Comparison of ENCODE assay signal across 25 mouse cellular contexts in genomic region chr6:95179993-95180392, GRCm38 (mm10).
DNase-seq lines count a peak whose midpoint lies in the region; ATAC-seq and TF ChIP-seq lines count a peak whose summit lies in the region.
"Had no signal": no experiment of that assay in that cellular context is flagged by ENCODE, and none has a peak within 500 bp of the region (broad histone marks: within the 10 kb centered on the region; RNA-seq: fewer than 3 reads in every experiment).

No protein-coding gene starts in this region.

- no peaks in the 10 kb centered on the region for H3K9me3 ChIP-seq in lung, embryonic 14.5 days (ENCODE audit: low read depth, low read length)
- H3K9me3 ChIP-seq in stomach, embryonic 14.5 days (ENCODE audit: control insufficient read depth, low read depth, low read length), result no peaks in the 10 kb centered on the region
- no peaks in the 10 kb centered on the region for H3K9me3 ChIP-seq in hindbrain, embryonic 12.5 days (replicated peaks)
- H3K9me3 ChIP-seq in neural tube, embryonic 15.5 days (replicated peaks), result no peaks in the 10 kb centered on the region
- H3K9me3 ChIP-seq: embryonic facial prominence, embryonic 15.5 days; forebrain, embryonic 10.5 days; G1E; heart, embryonic 15.5 days had no signal

- no peak for TF ChIP-seq POLR2A in heart, adult 2 months (IDR thresholded peaks at IDR 0.05; ENCODE audit: insufficient read depth, low read depth, low read length)
- TF ChIP-seq POLR2A in lung, adult 2 months (IDR thresholded peaks at IDR 0.05; ENCODE audit: borderline replicate concordance, extremely low read depth, low read depth, low read length), result no peak

- WGBS in heart, adult 2 months, result 63% methylated on average over 2 of the region's 2 CpGs
- 18% methylated on average over 2 of the region's 2 CpGs for WGBS in lung, embryonic 14.5 days
- WGBS in lung, adult 2 months, result 29% methylated on average over 2 of the region's 2 CpGs
- 48% methylated on average over 2 of the region's 2 CpGs for WGBS in stomach, embryonic 14.5 days
- WGBS in hindbrain, embryonic 12.5 days, result 76% methylated on average over 2 of the region's 2 CpGs
- 78% methylated on average over 2 of the region's 2 CpGs for WGBS in neural tube, embryonic 15.5 days

- no peaks in the 10 kb centered on the region for H3K79me2 ChIP-seq in heart, adult 2 months (replicated peaks; ENCODE audit: control insufficient read depth, insufficient read depth, low read length)

- TF ChIP-seq CTCF in heart, adult 2 months (IDR thresholded peaks at IDR 0.05), result no peak
- TF ChIP-seq CTCF in lung, embryonic 14.5 days (IDR thresholded peaks at IDR 0.05; ENCODE audit: low read depth), result no peak
- no peak for TF ChIP-seq CTCF in lung, adult 2 months (IDR thresholded peaks at IDR 0.05; ENCODE audit: insufficient read depth, low read length)

- H3K9ac ChIP-seq in heart, adult 2 months (ENCODE audit: low read depth, low read length), result no peak overlapping the region
- H3K9ac ChIP-seq in lung, embryonic 14.5 days, result no peak overlapping the region
- H3K9ac ChIP-seq in stomach, embryonic 14.5 days (replicated peaks; ENCODE audit: low read depth, low read length), result no peak overlapping the region
- H3K9ac ChIP-seq in hindbrain, embryonic 12.5 days, result no peak overlapping the region
- no peak overlapping the region for H3K9ac ChIP-seq in neural tube, embryonic 15.5 days (replicated peaks)
- H3K9ac ChIP-seq: embryonic facial prominence, embryonic 15.5 days; heart, embryonic 15.5 days; hindbrain, embryonic 14.5 days had no signal

- H3K4me2 ChIP-seq in lung, embryonic 14.5 days, result no peak overlapping the region
- no peak overlapping the region for H3K4me2 ChIP-seq in stomach, embryonic 14.5 days (replicated peaks; ENCODE audit: low read depth, low read length)
- H3K4me2 ChIP-seq in hindbrain, embryonic 12.5 days (replicated peaks), result no peak overlapping the region
- H3K4me2 ChIP-seq in neural tube, embryonic 15.5 days, result no peak overlapping the region
- H3K4me2 ChIP-seq: embryonic facial prominence, embryonic 15.5 days; heart, embryonic 11.5 days; heart, embryonic 15.5 days; hindbrain, embryonic 14.5 days had no signal

- ATAC-seq in lung, embryonic 14.5 days (ENCODE audit: insufficient read depth), result no peak
- peak; percentile 74 for ATAC-seq in stomach, embryonic 14.5 days (ENCODE audit: insufficient number of reproducible peaks, insufficient read depth, low FRiP score, low read depth)
- ATAC-seq in hindbrain, embryonic 12.5 days (ENCODE audit: low FRiP score), result no peak
- no peak for ATAC-seq in neural tube, embryonic 15.5 days (ENCODE audit: low FRiP score)
- ATAC-seq: CD4-positive, CD25-positive, alpha-beta regulatory T cell, adult 4 months; forebrain, embryonic 14.5 days had no signal

- H3K4me3 ChIP-seq in heart, adult 2 months, result no peak overlapping the region
- H3K4me3 ChIP-seq in lung, embryonic 14.5 days (ENCODE audit: low read depth, low read length), result no peak overlapping the region
- H3K4me3 ChIP-seq in lung, adult 2 months (replicated peaks; ENCODE audit: extremely low read depth, low read depth, low read length), result no peak overlapping the region
- H3K4me3 ChIP-seq in stomach, embryonic 14.5 days (ENCODE audit: low read depth, low read length), result no peak overlapping the region
- no peak overlapping the region for H3K4me3 ChIP-seq in hindbrain, embryonic 12.5 days
- H3K4me3 ChIP-seq in neural tube, embryonic 15.5 days (replicated peaks), result no peak overlapping the region
- H3K4me3 ChIP-seq: embryonic facial prominence, embryonic 15.5 days; erythroblast, embryonic 14.5 days; forebrain, embryonic 10.5 days; heart, embryonic 15.5 days had no signal

- no peak overlapping the region for H3K27ac ChIP-seq in heart, adult 2 months
- no peak overlapping the region for H3K27ac ChIP-seq in lung, embryonic 14.5 days (ENCODE audit: low read depth)
- H3K27ac ChIP-seq in stomach, embryonic 14.5 days (ENCODE audit: low read length), result 0 out of 2 replicates have a peak overlapping the region, but pooled peaks have one; percentile 2
- no peak overlapping the region for H3K27ac ChIP-seq in hindbrain, embryonic 12.5 days
- no peak overlapping the region for H3K27ac ChIP-seq in neural tube, embryonic 15.5 days (replicated peaks)
- H3K27ac ChIP-seq: embryonic facial prominence, embryonic 15.5 days; forebrain, embryonic 10.5 days; heart, embryonic 15.5 days; hindbrain, embryonic 14.5 days had no signal

- H3K36me3 ChIP-seq in heart, adult 2 months (ENCODE audit: control insufficient read depth, insufficient read depth, low read length), result no peaks in the 10 kb centered on the region
- H3K36me3 ChIP-seq in lung, embryonic 14.5 days (ENCODE audit: insufficient read depth), result no peaks in the 10 kb centered on the region
- H3K36me3 ChIP-seq in stomach, embryonic 14.5 days (ENCODE audit: control insufficient read depth, insufficient read depth, low read length), result no peaks in the 10 kb centered on the region
- no peaks in the 10 kb centered on the region for H3K36me3 ChIP-seq in hindbrain, embryonic 12.5 days
- H3K36me3 ChIP-seq in neural tube, embryonic 15.5 days, result no peaks in the 10 kb centered on the region
- H3K36me3 ChIP-seq: embryonic facial prominence, embryonic 15.5 days; forebrain, embryonic 10.5 days; G1E; heart, embryonic 15.5 days had no signal

- TF ChIP-seq EP300 in heart, adult 2 months (IDR thresholded peaks at IDR 0.05; ENCODE audit: insufficient read depth, low read depth, low read length), result no peak

- no peaks in the 10 kb centered on the region for H3K27me3 ChIP-seq in heart, adult 2 months (ENCODE audit: control insufficient read depth, insufficient read depth, low read length)
- no peaks in the 10 kb centered on the region for H3K27me3 ChIP-seq in lung, embryonic 14.5 days (ENCODE audit: insufficient read depth, low read length)
- no peaks in the 10 kb centered on the region for H3K27me3 ChIP-seq in stomach, embryonic 14.5 days (ENCODE audit: control insufficient read depth, insufficient read depth, low read length)
- no peaks in the 10 kb centered on the region for H3K27me3 ChIP-seq in hindbrain, embryonic 12.5 days
- H3K27me3 ChIP-seq in neural tube, embryonic 15.5 days (replicated peaks), result no peaks in the 10 kb centered on the region
- H3K27me3 ChIP-seq: embryonic facial prominence, embryonic 15.5 days; heart, embryonic 15.5 days had no signal

- intact Hi-C loops in heart, adult 2 months (cut with DNase I), result no loop called here

- no peaks in the 10 kb centered on the region for H3K4me1 ChIP-seq in heart, adult 2 months (ENCODE audit: control insufficient read depth, insufficient read depth, low read length)
- no peaks in the 10 kb centered on the region for H3K4me1 ChIP-seq in lung, embryonic 14.5 days (ENCODE audit: insufficient read depth)
- H3K4me1 ChIP-seq in lung, adult 2 months (ENCODE audit: control insufficient read depth, insufficient read depth, low read length), result no peaks in the 10 kb centered on the region
- no peaks in the 10 kb centered on the region for H3K4me1 ChIP-seq in stomach, embryonic 14.5 days (ENCODE audit: control insufficient read depth, insufficient read depth, low read length)
- H3K4me1 ChIP-seq in hindbrain, embryonic 12.5 days, result no peaks in the 10 kb centered on the region
- no peaks in the 10 kb centered on the region for H3K4me1 ChIP-seq in neural tube, embryonic 15.5 days
- H3K4me1 ChIP-seq: embryonic facial prominence, embryonic 15.5 days; heart, embryonic 15.5 days had no signal

- DNase-seq in heart, adult 11 months, result peak; percentile 13
- no peak for DNase-seq in heart, adult 2 months
- DNase-seq in lung, embryonic 14.5 days, result peak; percentile 8
- DNase-seq in lung, adult 2 months, result no peak
- DNase-seq: adrenal gland, adult 8-10 months; adrenal gland, postnatal 36 days; B cell, adult 2 months; cerebellum, adult 2 months; cerebellum, postnatal 14 days; embryo, embryonic 11 days; gastrocnemius, postnatal 36 days; heart, adult 18-20 months; heart, postnatal 14 days had no signal

Comparison
In these comparisons a context has a peak if more than half of its experiments do, and no peak if none do; other contexts are left out.
1. DNase-seq: peak in heart, adult 11 months (single experiment) and lung, embryonic 14.5 days (single experiment); none in heart, adult 2 months (0 of 2) and lung, adult 2 months (single experiment).